7 mouse cellular contexts compared by ENCODE assay signal in the genomic region with DNA sequence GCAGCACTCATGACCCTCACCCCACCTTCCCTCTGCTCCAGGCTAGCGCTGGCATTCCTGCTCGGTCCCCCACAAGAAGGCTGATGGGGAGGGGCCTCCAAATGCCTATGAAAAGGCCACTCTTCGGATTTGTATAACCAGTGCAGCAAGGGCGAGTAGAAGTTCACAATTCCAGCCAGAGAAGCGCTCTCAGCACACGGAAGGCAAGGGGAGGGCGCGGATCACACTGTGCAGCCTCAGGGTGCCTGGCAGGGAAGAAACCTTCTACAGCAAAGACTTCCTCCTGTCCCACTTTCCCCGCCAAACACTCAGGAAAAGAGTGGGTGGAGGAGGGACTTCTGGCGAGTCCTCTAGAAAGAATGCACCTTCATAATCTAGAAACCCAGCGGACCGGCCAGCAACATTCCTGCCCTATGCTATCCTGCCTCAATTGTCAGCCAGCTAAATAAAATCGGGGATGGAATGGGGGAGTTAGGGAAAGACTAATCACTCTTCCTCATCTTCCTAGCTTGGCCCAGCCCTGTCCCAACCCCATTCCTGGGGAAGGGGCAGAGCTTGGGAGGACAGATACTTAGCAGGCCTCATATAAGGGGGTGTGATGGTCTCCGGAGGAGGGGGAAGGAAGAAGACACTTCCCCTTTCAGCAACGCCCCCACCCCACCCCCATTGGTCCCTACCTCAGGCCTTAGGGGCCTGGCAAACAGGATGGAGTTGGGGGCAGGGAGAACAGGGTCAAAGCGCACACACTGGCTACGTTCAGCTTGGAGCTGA. TPM values are rescaled to one million over a fixed set of nuclear protein-coding genes. Genes with fewer than 3 reads are reported as not detected.
A peak's percentile ranks its signal among the peaks of the same experiment; 100 is the strongest.
DNase-seq lines count a peak whose midpoint lies in the region; ATAC-seq lines count a peak whose summit lies in the region.

No protein-coding gene starts in this region.

- peak overlapping the region; percentile 74; the same call in 1 of the 2 replicates for H3K27ac ChIP-seq in embryonic facial prominence, embryonic 12.5 days
- 0 out of 2 replicates have a peak overlapping the region, but pooled peaks have one; percentile 9 for H3K27ac ChIP-seq in limb, embryonic 12.5 days
- H3K27ac ChIP-seq in midbrain, embryonic 14.5 days (replicated peaks; ENCODE audit: low read depth, low read length) = no peak overlapping the region

- peak overlapping the region; percentile 63 for H3K4me3 ChIP-seq in embryonic facial prominence, embryonic 12.5 days
- H3K4me3 ChIP-seq in limb, embryonic 12.5 days (replicated peaks) = peak overlapping the region; percentile 70
- H3K4me3 ChIP-seq in midbrain, embryonic 14.5 days (replicated peaks; ENCODE audit: low read depth, low read length) = peak overlapping the region; percentile 64

- H3K9ac ChIP-seq in embryonic facial prominence, embryonic 12.5 days = peak overlapping the region; percentile 40
- peak overlapping the region; percentile 32; the same call in 1 of the 2 replicates for H3K9ac ChIP-seq in limb, embryonic 12.5 days (replicated peaks)
- peak overlapping the region; percentile 73; the same call in 1 of the 2 replicates for H3K9ac ChIP-seq in midbrain, embryonic 14.5 days (replicated peaks; ENCODE audit: low read length)

- WGBS in embryonic facial prominence, embryonic 12.5 days = 25% methylated on average over 17 of the region's 17 CpGs
- 42% methylated on average over 17 of the region's 17 CpGs for WGBS in limb, embryonic 12.5 days
- WGBS in midbrain, embryonic 14.5 days = 32% methylated on average over 17 of the region's 17 CpGs

- no peaks in the 10 kb centered on the region for H3K36me3 ChIP-seq in embryonic facial prominence, embryonic 12.5 days
- H3K36me3 ChIP-seq in limb, embryonic 12.5 days = no peaks in the 10 kb centered on the region
- no peaks in the 10 kb centered on the region for H3K36me3 ChIP-seq in midbrain, embryonic 14.5 days (ENCODE audit: control insufficient read depth, insufficient read depth, low read length)

- no peaks in the 10 kb centered on the region for H3K27me3 ChIP-seq in embryonic facial prominence, embryonic 12.5 days
- peaks cover 7% of the 10 kb centered on the region for H3K27me3 ChIP-seq in limb, embryonic 12.5 days
- no peaks in the 10 kb centered on the region for H3K27me3 ChIP-seq in midbrain, embryonic 14.5 days (ENCODE audit: control insufficient read depth, insufficient read depth, low read length)

- H3K4me1 ChIP-seq in embryonic facial prominence, embryonic 12.5 days = peaks cover 27% of the 10 kb centered on the region
- peaks cover 28% of the 10 kb centered on the region for H3K4me1 ChIP-seq in limb, embryonic 12.5 days (replicated peaks)
- H3K4me1 ChIP-seq in midbrain, embryonic 14.5 days (ENCODE audit: control insufficient read depth, insufficient read depth, low read length) = peaks cover 19% of the 10 kb centered on the region

- peak; percentile 52 for DNase-seq in urinary bladder, postnatal 14 days (ENCODE audit: low spot score)
- DNase-seq in urinary bladder, adult 18-20 months (ENCODE audit: low spot score in 2 of 2) = no peak
- DNase-seq in heart, postnatal 4 days = peak; percentile 55
- peak; percentile 21 for DNase-seq in midbrain, embryonic 14.5 days
- DNase-seq in spleen, adult 18-20 months = no peak

- no peak for ATAC-seq in embryonic facial prominence, embryonic 12.5 days (ENCODE audit: insufficient number of reproducible peaks, insufficient read depth, low FRiP score, low TSS enrichment)
- no peak for ATAC-seq in limb, embryonic 12.5 days (ENCODE audit: insufficient number of reproducible peaks, insufficient read depth, low FRiP score, low TSS enrichment, low read depth)
- ATAC-seq in midbrain, embryonic 14.5 days (ENCODE audit: low FRiP score, low TSS enrichment) = no peak

- no peaks in the 10 kb centered on the region for H3K9me3 ChIP-seq in embryonic facial prominence, embryonic 12.5 days
- no peaks in the 10 kb centered on the region for H3K9me3 ChIP-seq in limb, embryonic 12.5 days
- no peaks in the 10 kb centered on the region for H3K9me3 ChIP-seq in midbrain, embryonic 14.5 days (ENCODE audit: control insufficient read depth, low read length)

- peak overlapping the region; percentile 79 for H3K4me2 ChIP-seq in embryonic facial prominence, embryonic 12.5 days (replicated peaks)
- H3K4me2 ChIP-seq in limb, embryonic 12.5 days = peak overlapping the region; percentile 79
- H3K4me2 ChIP-seq in midbrain, embryonic 14.5 days (ENCODE audit: low read length) = peak overlapping the region; percentile 71

RNA-seq across cellular contexts. Expression of gene Jup, which starts 1.5 kb away (rescaled TPM):
- 70.6 and 74.0 TPM in 2 replicates for polyA plus RNA-seq in embryonic facial prominence, embryonic 12.5 days (2016; fragmentation: Nextera tagmentation; extraction: Ambion mirVana)
- 100 to 1,000 TPM; 223 to 234 TPM for total RNA-seq in heart, postnatal 4 days (2021)
- 44.1 and 49.3 TPM in 2 replicates for polyA plus RNA-seq in limb, embryonic 12.5 days (2016; fragmentation: Nextera tagmentation; extraction: Ambion mirVana)
- polyA plus RNA-seq in midbrain, embryonic 14.5 days (2014; fragmentation: Nextera tagmentation; extraction: Ambion mirVana) = 70.0 and 75.2 TPM in 2 replicates

RNA-seq across cellular contexts. Expression of gene P3h4, which starts 18.6 kb away (rescaled TPM):
- polyA plus RNA-seq in embryonic facial prominence, embryonic 12.5 days (2016; fragmentation: Nextera tagmentation; extraction: Ambion mirVana) = 51.4 and 55.3 TPM in 2 replicates
- total RNA-seq in heart, postnatal 4 days (2021) = 10 to 100 TPM; 28.0 to 30.0 TPM
- polyA plus RNA-seq in limb, embryonic 12.5 days (2016; fragmentation: Nextera tagmentation; extraction: Ambion mirVana) = 54.3 and 58.3 TPM in 2 replicates
- 13.9 and 16.4 TPM in 2 replicates for polyA plus RNA-seq in midbrain, embryonic 14.5 days (2014; fragmentation: Nextera tagmentation; extraction: Ambion mirVana)

RNA-seq across cellular contexts. Expression of gene Fkbp10, which starts 19.5 kb away (rescaled TPM):
- 109 and 113 TPM in 2 replicates for polyA plus RNA-seq in embryonic facial prominence, embryonic 12.5 days (2016; fragmentation: Nextera tagmentation; extraction: Ambion mirVana)
- 10 to 100 TPM; 68.8 to 76.1 TPM for total RNA-seq in heart, postnatal 4 days (2021)
- polyA plus RNA-seq in limb, embryonic 12.5 days (2016; fragmentation: Nextera tagmentation; extraction: Ambion mirVana) = 101 and 118 TPM in 2 replicates
- polyA plus RNA-seq in midbrain, embryonic 14.5 days (2014; fragmentation: Nextera tagmentation; extraction: Ambion mirVana) = 9.0 and 20.1 TPM in 2 replicates

RNA-seq across cellular contexts. Expression of gene Hap1, which starts 40.1 kb away (rescaled TPM):
- polyA plus RNA-seq in embryonic facial prominence, embryonic 12.5 days (2016; fragmentation: Nextera tagmentation; extraction: Ambion mirVana) = 10.6 and 13.4 TPM in 2 replicates
- 1 to 10 TPM; 3.1 to 4.1 TPM for total RNA-seq in heart, postnatal 4 days (2021)
- 1.5 and 2.1 TPM in 2 replicates for polyA plus RNA-seq in limb, embryonic 12.5 days (2016; fragmentation: Nextera tagmentation; extraction: Ambion mirVana)
- 108 and 170 TPM in 2 replicates for polyA plus RNA-seq in midbrain, embryonic 14.5 days (2014; fragmentation: Nextera tagmentation; extraction: Ambion mirVana)

RNA-seq across cellular contexts. Expression of gene Nt5c3b, which starts 45.6 kb away (rescaled TPM):
- 165 and 173 TPM in 2 replicates for polyA plus RNA-seq in embryonic facial prominence, embryonic 12.5 days (2016; fragmentation: Nextera tagmentation; extraction: Ambion mirVana)
- 10 to 100 TPM; 52.3 to 55.3 TPM for total RNA-seq in heart, postnatal 4 days (2021)
- polyA plus RNA-seq in limb, embryonic 12.5 days (2016; fragmentation: Nextera tagmentation; extraction: Ambion mirVana) = 173 and 183 TPM in 2 replicates
- polyA plus RNA-seq in midbrain, embryonic 14.5 days (2014; fragmentation: Nextera tagmentation; extraction: Ambion mirVana) = 84.9 and 100 TPM in 2 replicates

Comparison
In these comparisons a context has a peak if more than half of its experiments do, and no peak if none do; other contexts are left out.
1. DNase-seq: peak in urinary bladder, postnatal 14 days (single experiment), heart, postnatal 4 days (single experiment) and midbrain, embryonic 14.5 days (single experiment); none in urinary bladder, adult 18-20 months (0 of 2) and spleen, adult 18-20 months (0 of 2).
2. Peak in every context shown above with its lines, with median percentiles within 50 percentile points of each other: H3K4me2 ChIP-seq, H3K4me3 ChIP-seq and H3K9ac ChIP-seq.